Mouse (Mus musculus) cerebellum, adult 18-20 months (tissue): ENCODE measurements around the gene Taar7f.
"Not testable (repeated sequence)": the region's sequence is repeated elsewhere in the genome, so short reads cannot be mapped to it uniquely, and the experiment has no call there.

Experiments
- DNase-seq, 2 experiments: peaks; one replicate each; pipeline ENCODE4 v3.0.0; 2021

Taar7f gene

GRCm38 (mm10) chr10:24049210-24049609 is at the start of gene Taar7f:
Gene Taar7f, plus strand, starts transcription at chr10:24049510.
- no peak for DNase-seq

GRCm38 (mm10) chr10:23999639-24000038 is 49.7 kb upstream of the Taar7f start, which contains the start of gene Taar7b:
Gene Taar7b, plus strand, starts transcription at chr10:23999939.
- no peak for DNase-seq

- DNase-seq, result no peak
Observed at GRCm38 (mm10) chr10:24006442-24006841, 42.9 kb upstream of the Taar7f start.

- DNase-seq, result no peak
Observed at GRCm38 (mm10) chr10:24007034-24007433, 42.3 kb upstream of the Taar7f start.

GRCm38 (mm10) chr10:24008143-24008542 is 41.2 kb upstream of the Taar7f start:
- no peak for DNase-seq

GRCm38 (mm10) chr10:24026922-24027321 is 22.4 kb upstream of the Taar7f start, which contains the start of gene Taar7d:
Gene Taar7d, plus strand, starts transcription at chr10:24027222.
- no peak for DNase-seq

GRCm38 (mm10) chr10:24031347-24031746 is 18.0 kb upstream of the Taar7f start:
- no peak for DNase-seq

GRCm38 (mm10) chr10:24037314-24037713 is 12.0 kb upstream of the Taar7f start, which contains the start of gene Taar7e:
Gene Taar7e, plus strand, starts transcription at chr10:24037614.
- DNase-seq, result no peak

- DNase-seq, result no peak
Observed at GRCm38 (mm10) chr10:24040120-24040869, 9.0 kb upstream of the Taar7f start.

- DNase-seq, result no peak
Observed at GRCm38 (mm10) chr10:24052039-24052438, 2.7 kb downstream of the Taar7f start.

- DNase-seq, result no peak
Observed at GRCm38 (mm10) chr10:24058986-24059385, 9.7 kb downstream of the Taar7f start.

GRCm38 (mm10) chr10:24074751-24075150 is 25.4 kb downstream of the Taar7f start:
- not testable (repeated sequence) for DNase-seq

GRCm38 (mm10) chr10:24076200-24076599 is 26.9 kb downstream of the Taar7f start, which contains the start of gene Taar8a:
Gene Taar8a, plus strand, starts transcription at chr10:24076500.
- not testable (repeated sequence) for DNase-seq

- DNase-seq, result peak; percentile 18 to 22
Observed at GRCm38 (mm10) chr10:24080166-24080565, 30.9 kb downstream of the Taar7f start.

- DNase-seq, result no peak
Observed at GRCm38 (mm10) chr10:24085936-24086335, 36.6 kb downstream of the Taar7f start.

- no peak for DNase-seq
Observed at GRCm38 (mm10) chr10:24086555-24086954, 37.2 kb downstream of the Taar7f start.

- DNase-seq, result no peak
Observed at GRCm38 (mm10) chr10:24087168-24087567, 37.9 kb downstream of the Taar7f start.

- no peak for DNase-seq
Observed at GRCm38 (mm10) chr10:24092194-24092593, 42.9 kb downstream of the Taar7f start, which contains the start of gene Taar8b. Gene Taar8b, minus strand, starts transcription at chr10:24092294.

GRCm38 (mm10) chr10:24097010-24097409 is 47.7 kb downstream of the Taar7f start:
- not testable (repeated sequence) for DNase-seq
